Mouse (Mus musculus): Measurements from ENCODE around the gene Prlr.

GRCm38 (mm10) chr15:10160663-10161062 lies 16.4 kb upstream of the Prlr start:
- TF ChIP-seq CTCF (IDR thresholded peaks at IDR 0.05; ENCODE audit: extremely low read depth, insufficient read depth, low read length) (no peak), POLR2A (IDR thresholded peaks at IDR 0.05; ENCODE audit: extremely low read depth, insufficient read depth, low read length) (no peak)
